Mouse (Mus musculus) lung, postnatal 4 days (tissue): ENCODE data around the gene Clrn3.
"Not testable (repeated sequence)": the region's sequence is repeated elsewhere in the genome, so short reads cannot be mapped to it uniquely, and the experiment has no call there.

Source experiments
- DNase-seq, 2 experiments: peaks; one replicate each; pipeline ENCODE4 v3.0.0; 2021

The Clrn3 gene

GRCm38 (mm10) chr7:135528515-135528914, at the start of gene Clrn3:
TSS of gene Clrn3 (minus strand) at chr7:135528654.
- no peak for DNase-seq

GRCm38 (mm10) chr7:135576329-135576728, 47.9 kb upstream of the Clrn3 start:
- DNase-seq: no peak

GRCm38 (mm10) chr7:135575319-135576069, 47.0 kb upstream of the Clrn3 start:
- DNase-seq: not testable (repeated sequence)

- no peak for DNase-seq
These were observed 43.6 kb upstream of the Clrn3 start for GRCm38 (mm10) chr7:135571951-135572559.

GRCm38 (mm10) chr7:135571392-135571791, 42.9 kb upstream of the Clrn3 start:
- DNase-seq: no peak

GRCm38 (mm10) chr7:135568550-135568949, 40.1 kb upstream of the Clrn3 start:
- DNase-seq: peak in 1 of 2 experiments; percentile 43

- no peak for DNase-seq
These were observed 39.1 kb upstream of the Clrn3 start for GRCm38 (mm10) chr7:135567582-135567981.

- DNase-seq: no peak
These were observed 37.6 kb upstream of the Clrn3 start for GRCm38 (mm10) chr7:135566013-135566412.

- DNase-seq: no peak
These were observed 35.6 kb upstream of the Clrn3 start for GRCm38 (mm10) chr7:135564022-135564421.

- no peak for DNase-seq
These were observed 31.8 kb upstream of the Clrn3 start for GRCm38 (mm10) chr7:135560280-135560679.

GRCm38 (mm10) chr7:135556663-135557402, 28.4 kb upstream of the Clrn3 start:
- no peak for DNase-seq

GRCm38 (mm10) chr7:135553550-135553949, 25.1 kb upstream of the Clrn3 start:
- no peak for DNase-seq

- peak; percentile 36 to 80 for DNase-seq
These were observed 23.1 kb upstream of the Clrn3 start for GRCm38 (mm10) chr7:135551547-135551946.

- DNase-seq: no peak
These were observed 20.0 kb upstream of the Clrn3 start for GRCm38 (mm10) chr7:135548434-135548833.

- no peak for DNase-seq
These were observed 18.1 kb upstream of the Clrn3 start for GRCm38 (mm10) chr7:135546530-135546929.

- DNase-seq: peak; percentile 8 to 57
These were observed 17.5 kb upstream of the Clrn3 start for GRCm38 (mm10) chr7:135545957-135546356.

- no peak for DNase-seq
These were observed 15.9 kb upstream of the Clrn3 start for GRCm38 (mm10) chr7:135544321-135544720.

GRCm38 (mm10) chr7:135543033-135543432, 14.6 kb upstream of the Clrn3 start:
- DNase-seq: no peak

GRCm38 (mm10) chr7:135542235-135542634, 13.8 kb upstream of the Clrn3 start:
- DNase-seq: no peak

GRCm38 (mm10) chr7:135539429-135539828, 11.0 kb upstream of the Clrn3 start:
- DNase-seq: no peak

GRCm38 (mm10) chr7:135537948-135538741, 9.7 kb upstream of the Clrn3 start:
- peak; percentile 24 to 32 for DNase-seq

- DNase-seq: peak; percentile 90 to 91
These were observed 9.0 kb upstream of the Clrn3 start, which contains the start of gene Ptpre for GRCm38 (mm10) chr7:135537341-135537901. TSS of gene Ptpre (plus strand) at chr7:135537481.
